Mouse (Mus musculus) neural tube, embryonic 12.5 days (tissue): ENCODE measurements around the gene Cyb561a3. TPM values are rescaled to one million over a fixed set of nuclear protein-coding genes. Genes with fewer than 3 reads are reported as not detected.

Experiments
- ATAC-seq: fragments of 200-750 bp; cut with Nextera tagmentation; 2 replicates; pipeline ENCODE4 v1.8.0; 2017; ENCODE audit warnings: low read depth, mild to moderate bottlenecking, moderate TSS enrichment, moderate library complexity; ENCODE audit not compliant: low FRiP score
- H3K27ac ChIP-seq: fragments of 300-500 bp; sonication (generic); 2 replicates; pipeline ENCODE4 v1.5.1; 2016
- H3K27me3 ChIP-seq: fragments of 300-500 bp; sonication (generic); replicated peaks from 2 replicates; pipeline ENCODE4 v1.6.1; 2016; ENCODE audit warnings: mild to moderate bottlenecking
- H3K36me3 ChIP-seq: fragments of 300-500 bp; sonication (generic); 2 replicates; pipeline ENCODE4 v1.6.1; 2016; ENCODE audit warnings: mild to moderate bottlenecking
- H3K4me1 ChIP-seq: fragments of 300-500 bp; sonication (generic); 2 replicates; pipeline ENCODE4 v1.6.1; 2016
- H3K4me2 ChIP-seq: fragments of 300-500 bp; sonication (generic); replicated peaks from 2 replicates; pipeline ENCODE4 v1.6.1; 2016; ENCODE audit warnings: mild to moderate bottlenecking
- H3K4me3 ChIP-seq: fragments of 300-500 bp; sonication (generic); 2 replicates; pipeline ENCODE4 v1.5.1; 2016
- H3K9ac ChIP-seq: fragments of 300-500 bp; sonication (generic); 2 replicates; pipeline ENCODE4 v1.6.1; 2016; ENCODE audit warnings: mild to moderate bottlenecking
- H3K9me3 ChIP-seq: fragments of 300-500 bp; sonication (generic); 2 replicates; pipeline ENCODE4 v1.6.1; 2016; ENCODE audit warnings: mild to moderate bottlenecking
- WGBS: fragments of 180-500 bp; shearing (Covaris S2); methylation state at CpG from one replicate; pipeline ENCODE4 v1.1.7; 2016; 5-methylcytosine and 5-hydroxymethylcytosine counted together
- polyA plus RNA-seq: library from polyadenylated mRNA; unstranded; fragments of >200 nt; fragmentation: Nextera tagmentation; extraction: Ambion mirVana; gene quantifications from 2 replicates; pipeline ENCODE4 v1.2.1, GENCODE M21; 2016

Cyb561a3 gene
- polyA plus RNA-seq, 1 experiment from 2014 or later: 16.6 TPM

GRCm38 (mm10) chr19:10599648-10600047 is 22.7 kb downstream of the Cyb561a3 start:
- Histone ChIP-seq H3K4me2 (no peak overlapping the region), H3K36me3 (peaks cover 24% of the 10 kb centered on the region), H3K27ac (no peak overlapping the region), H3K4me3 (no peak overlapping the region), H3K9ac (no peak overlapping the region), H3K4me1 (peaks cover 13% of the 10 kb centered on the region), H3K9me3 (no peaks in the 10 kb centered on the region), H3K27me3 (no peaks in the 10 kb centered on the region)
- ATAC-seq: no peak
- WGBS: 92% methylated on average over 2 of the region's 2 CpGs

- H3K4me2 ChIP-seq: peak overlapping the region; percentile 80
- peak; percentile 61 for ATAC-seq
Measured at GRCm38 (mm10) chr19:10602247-10602769, 25.3 kb downstream of the Cyb561a3 start.

GRCm38 (mm10) chr19:10602787-10603186 is 25.8 kb downstream of the Cyb561a3 start:
- Histone ChIP-seq H3K4me3 (peak overlapping the region; percentile 19), H3K9ac (peak overlapping the region; percentile 61), H3K9me3 (no peaks in the 10 kb centered on the region), H3K27ac (peak overlapping the region; percentile 88), H3K4me1 (peaks cover 26% of the 10 kb centered on the region), H3K4me2 (peak overlapping the region; percentile 80), H3K27me3 (no peaks in the 10 kb centered on the region), H3K36me3 (peaks cover 16% of the 10 kb centered on the region)
- peak; percentile 64 for ATAC-seq
- 2% methylated on average over 9 of the region's 9 CpGs for WGBS

More at GRCm38 (mm10) chr19:10602247-10602769, 25.3 kb downstream of the Cyb561a3 start:
- 4% methylated on average over 6 of the region's 6 CpGs for WGBS
- Histone ChIP-seq H3K27me3 (no peaks in the 10 kb centered on the region), H3K36me3 (peaks cover 11% of the 10 kb centered on the region), H3K4me3 (peak overlapping the region; percentile 19), H3K27ac (peak overlapping the region; percentile 88), H3K9ac (peak overlapping the region; percentile 61), H3K9me3 (no peaks in the 10 kb centered on the region), H3K4me1 (peaks cover 26% of the 10 kb centered on the region)

- Histone ChIP-seq H3K36me3 (peaks cover 23% of the 10 kb centered on the region), H3K4me2 (peak overlapping the region; percentile 80), H3K9ac (peak overlapping the region; percentile 68; the same call in 1 of the 2 replicates), H3K27me3 (no peaks in the 10 kb centered on the region), H3K4me1 (peaks cover 26% of the 10 kb centered on the region), H3K27ac (no peak overlapping the region), H3K9me3 (no peaks in the 10 kb centered on the region), H3K4me3 (no peak overlapping the region)
- no peak for ATAC-seq
- 88% methylated on average over 18 of the region's 18 CpGs for WGBS
Measured at GRCm38 (mm10) chr19:10603660-10604523, 26.9 kb downstream of the Cyb561a3 start.

- H3K4me3 ChIP-seq: peak overlapping the region; percentile 98
- WGBS: 54% methylated on average over 3 of the region's 3 CpGs
- peaks cover 26% of the 10 kb centered on the region for H3K4me1 ChIP-seq
- ATAC-seq: no peak
- H3K36me3 ChIP-seq: peaks cover 27% of the 10 kb centered on the region
- no peaks in the 10 kb centered on the region for H3K9me3 ChIP-seq
- peak overlapping the region; percentile 68 for H3K9ac ChIP-seq
- H3K4me2 ChIP-seq: peak overlapping the region; percentile 80
- peak overlapping the region; percentile 65; the same call in 1 of the 2 replicates for H3K27ac ChIP-seq
- H3K27me3 ChIP-seq: no peaks in the 10 kb centered on the region
Measured at GRCm38 (mm10) chr19:10604534-10604933, 27.6 kb downstream of the Cyb561a3 start.

- Histone ChIP-seq H3K4me2 (peak within 1 kb of the TSS; percentile 80), H3K9ac (peak within 1 kb of the TSS; percentile 90), H3K4me3 (peak within 1 kb of the TSS; percentile 98), H3K27me3 (no peaks in the 10 kb centered on the region), H3K9me3 (no peaks in the 10 kb centered on the region), H3K36me3 (peaks cover 32% of the 10 kb centered on the region), H3K4me1 (peaks cover 26% of the 10 kb centered on the region), H3K27ac (peak within 1 kb of the TSS; percentile 65)
- under 1% methylated on average over 49 of the region's 49 CpGs for WGBS
- peak; percentile 95 for ATAC-seq
Measured at GRCm38 (mm10) chr19:10605293-10605900, 28.4 kb downstream of the Cyb561a3 start, which contains the start of the genes Ddb1 and Tkfc. Ddb1 (plus strand) TSS chr19:10605327. Tkfc (minus strand) TSS chr19:10605654.

- peak; percentile 6; the same call in 1 of the 2 replicates for ATAC-seq
- WGBS: 7% methylated on average over 20 of the region's 20 CpGs
Measured at GRCm38 (mm10) chr19:10605901-10606622, 29.1 kb downstream of the Cyb561a3 start.

GRCm38 (mm10) chr19:10608573-10609240 is 31.7 kb downstream of the Cyb561a3 start:
- H3K9ac ChIP-seq: no peak overlapping the region
- no peaks in the 10 kb centered on the region for H3K27me3 ChIP-seq
- 91% methylated on average over 5 of the region's 5 CpGs for WGBS
- peaks cover 63% of the 10 kb centered on the region for H3K36me3 ChIP-seq
- no peak for ATAC-seq
- no peak overlapping the region for H3K4me2 ChIP-seq
- no peak overlapping the region for H3K27ac ChIP-seq
- no peak overlapping the region for H3K4me3 ChIP-seq
- H3K4me1 ChIP-seq: peaks cover 20% of the 10 kb centered on the region
- H3K9me3 ChIP-seq: no peaks in the 10 kb centered on the region

More at GRCm38 (mm10) chr19:10605901-10606622, 29.1 kb downstream of the Cyb561a3 start:
- H3K4me1 ChIP-seq: peaks cover 26% of the 10 kb centered on the region
- peak overlapping the region; percentile 53; the same call in 1 of the 2 replicates for H3K27ac ChIP-seq
- peak overlapping the region; percentile 98 for H3K4me3 ChIP-seq
- H3K36me3 ChIP-seq: peaks cover 38% of the 10 kb centered on the region
- no peaks in the 10 kb centered on the region for H3K9me3 ChIP-seq
- H3K9ac ChIP-seq: peak overlapping the region; percentile 90
- H3K27me3 ChIP-seq: no peaks in the 10 kb centered on the region
- peak overlapping the region; percentile 80 for H3K4me2 ChIP-seq

- WGBS: 3% methylated on average over 32 of the region's 32 CpGs
- H3K4me3 ChIP-seq: peak within 1 kb of the TSS; percentile 35
- peaks cover 15% of the 10 kb centered on the region for H3K4me1 ChIP-seq
- peak within 1 kb of the TSS; percentile 80 for H3K4me2 ChIP-seq
- no peaks in the 10 kb centered on the region for H3K9me3 ChIP-seq
- H3K27me3 ChIP-seq: peaks cover 14% of the 10 kb centered on the region
- H3K9ac ChIP-seq: peak within 1 kb of the TSS; percentile 52
- ATAC-seq: peak; percentile 84
- peaks cover 25% of the 10 kb centered on the region for H3K36me3 ChIP-seq
- no peak within 1 kb of the TSS for H3K27ac ChIP-seq
Measured at GRCm38 (mm10) chr19:10634106-10634871, 57.3 kb downstream of the Cyb561a3 start, which contains the start of gene Vwce. Vwce (plus strand) TSS chr19:10634213.

GRCm38 (mm10) chr19:10634872-10635318 is 57.9 kb downstream of the Cyb561a3 start:
- Histone ChIP-seq H3K9ac (peak overlapping the region; percentile 52), H3K27ac (no peak overlapping the region), H3K27me3 (peaks cover 14% of the 10 kb centered on the region), H3K4me1 (peaks cover 15% of the 10 kb centered on the region), H3K9me3 (no peaks in the 10 kb centered on the region), H3K36me3 (peaks cover 19% of the 10 kb centered on the region), H3K4me2 (peak overlapping the region; percentile 80), H3K4me3 (peak overlapping the region; percentile 35)
- WGBS: 4% methylated on average over 21 of the region's 21 CpGs
- ATAC-seq: peak; percentile 80
